Mouse (Mus musculus) stomach, postnatal 0 days (tissue): ENCODE results near the gene Gm11034. TPM values are rescaled to one million over a fixed set of nuclear protein-coding genes. Genes with fewer than 3 reads are reported as not detected.

Source experiments
- ATAC-seq: fragments of 200-750 bp; cut with Nextera tagmentation; 2 replicates; pipeline ENCODE4 v1.8.0; 2017; ENCODE audit not compliant: low FRiP score, low TSS enrichment
- DNase-seq: peaks from one replicate; pipeline ENCODE4 v3.0.0-alpha.2; 2016; ENCODE audit warnings: low spot score
- H3K27ac ChIP-seq: fragments of 300-500 bp; sonication (generic); replicated peaks from 2 replicates; pipeline ENCODE4 v1.5.1; 2014; ENCODE audit warnings: mild to moderate bottlenecking, control low read depth
- H3K27me3 ChIP-seq: fragments of 300-500 bp; sonication (generic); 2 replicates; pipeline ENCODE4 v1.6.1; 2014; ENCODE audit warnings: low read length; ENCODE audit not compliant: control insufficient read depth, insufficient read depth
- H3K36me3 ChIP-seq: fragments of 300-500 bp; sonication (generic); 2 replicates; pipeline ENCODE4 v1.6.1; 2014; ENCODE audit warnings: low read length, mixed read lengths; ENCODE audit not compliant: control insufficient read depth, insufficient read depth
- H3K4me1 ChIP-seq: fragments of 300-500 bp; sonication (generic); replicated peaks from 2 replicates; pipeline ENCODE4 v1.6.1; 2014; ENCODE audit warnings: antibody characterized with exemption; ENCODE audit not compliant: control insufficient read depth, insufficient read depth
- H3K4me2 ChIP-seq: fragments of 300-500 bp; sonication (generic); replicated peaks from 2 replicates; pipeline ENCODE4 v1.6.1; 2014; ENCODE audit warnings: low read depth, mild to moderate bottlenecking, control low read depth, moderate library complexity
- H3K4me3 ChIP-seq: fragments of 300-500 bp; sonication (generic); 2 replicates; pipeline ENCODE4 v1.5.1; 2014; ENCODE audit warnings: low read depth, low read length, control low read depth
- H3K9ac ChIP-seq: fragments of 300-500 bp; sonication (generic); 2 replicates; pipeline ENCODE4 v1.6.1; 2014; ENCODE audit warnings: mild to moderate bottlenecking, low read length, control low read depth, mixed read lengths
- H3K9me3 ChIP-seq: fragments of 300-500 bp; sonication (generic); 2 replicates; pipeline ENCODE4 v1.6.1; 2016; ENCODE audit warnings: low read length; ENCODE audit not compliant: control insufficient read depth
- CTCF ChIP-seq: IDR thresholded peaks from 2 replicates; pipeline ENCODE4 v1.5.1; 2016; ENCODE audit warnings: antibody characterized with exemption, low read depth, mild to moderate bottlenecking, moderate library complexity
- EP300 ChIP-seq: optimal IDR thresholded peaks from 2 replicates; pipeline ENCODE3; 2016; ENCODE audit warnings: antibody characterized with exemption
- WGBS: fragments of 180-500 bp; shearing (Covaris S2); extraction: QIAGEN DNeasy Blood & Tissue Kit; methylation state at CpG from one replicate; pipeline ENCODE4 v1.1.7; 2014; 5-methylcytosine and 5-hydroxymethylcytosine counted together
- polyA plus RNA-seq: library from polyadenylated mRNA; unstranded; fragments of >200 nt; fragmentation: Nextera tagmentation; extraction: Ambion mirVana; gene quantifications from 2 replicates; pipeline ENCODE4 v1.2.1, GENCODE M21; 2015

Gene Gm11034
- polyA plus RNA-seq, 1 experiment from 2014 or later: not detected

DNA sequence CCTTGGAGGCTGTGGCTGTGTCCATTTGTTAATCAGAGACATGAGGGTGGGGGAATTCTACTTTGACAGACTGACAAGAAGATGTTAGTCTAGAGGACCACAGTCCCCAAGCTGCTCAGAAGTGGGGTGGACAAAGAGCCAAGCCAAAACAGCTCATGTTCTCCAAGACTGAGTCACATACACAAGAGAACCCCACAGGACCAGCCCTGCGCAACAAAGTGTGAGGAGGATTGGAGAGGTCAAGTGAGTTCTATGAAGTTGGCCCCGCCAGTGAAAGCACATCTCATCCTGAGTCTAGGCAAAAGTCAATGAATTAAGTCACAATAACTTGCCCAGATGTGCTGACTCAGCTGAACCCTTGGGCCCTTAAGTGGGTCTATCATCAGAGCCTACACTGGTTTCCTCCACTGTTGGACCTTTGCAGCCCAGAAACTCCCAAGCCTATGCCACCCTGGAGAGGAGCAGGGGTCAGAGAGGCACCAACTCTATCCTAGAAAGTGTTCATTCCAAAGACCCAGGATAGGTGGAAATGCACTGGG is 25.6 kb downstream of the Gm11034 start:
- Histone ChIP-seq H3K27me3 (no peaks in the 10 kb centered on the region), H3K4me3 (no peak overlapping the region), H3K9ac (no peak overlapping the region), H3K9me3 (no peaks in the 10 kb centered on the region), H3K36me3 (no peaks in the 10 kb centered on the region), H3K4me2 (no peak overlapping the region), H3K4me1 (no peaks in the 10 kb centered on the region), H3K27ac (no peak overlapping the region)
- ATAC-seq (no peak), DNase-seq (no peak)
- TF ChIP-seq CTCF: no peak
- no peak for TF ChIP-seq EP300
- WGBS: 94% methylated on average over 2 of the region's 2 CpGs

DNA sequence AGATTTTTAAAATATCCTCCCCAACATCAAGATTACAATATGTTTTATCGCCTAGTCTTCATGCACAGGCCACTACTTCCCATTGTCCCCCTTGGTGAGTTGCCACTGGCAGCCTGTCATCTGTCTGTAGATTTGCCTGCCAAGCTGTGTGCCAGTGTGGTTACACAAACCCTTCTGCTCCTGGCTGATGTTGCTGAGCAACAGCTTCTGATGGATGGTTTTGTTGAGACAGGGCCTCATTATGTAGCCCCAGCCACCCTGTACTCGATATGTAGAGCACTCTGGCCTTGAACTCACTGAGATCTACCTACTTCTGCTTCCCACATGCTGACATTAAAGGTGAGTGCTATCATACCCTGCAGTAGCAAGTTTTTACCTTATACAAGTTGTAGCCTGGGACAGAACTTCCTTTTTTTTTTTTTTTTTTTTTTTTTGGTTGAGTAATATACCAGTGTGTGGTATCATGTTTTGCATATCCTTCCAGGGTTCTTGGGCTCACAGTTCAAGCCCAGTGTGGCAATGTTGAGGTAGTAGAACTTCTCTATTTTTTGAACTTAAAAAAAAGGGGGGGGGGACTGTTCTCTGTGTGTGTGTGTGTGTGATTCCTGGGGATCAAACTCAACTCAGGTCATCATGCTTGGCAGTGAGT is 29.8 kb downstream of the Gm11034 start:
- TF ChIP-seq EP300 (no peak), CTCF (no peak)
- Histone ChIP-seq H3K9me3 (no peaks in the 10 kb centered on the region), H3K4me3 (no peak overlapping the region), H3K9ac (no peak overlapping the region), H3K4me2 (no peak overlapping the region), H3K4me1 (no peaks in the 10 kb centered on the region), H3K27me3 (no peaks in the 10 kb centered on the region), H3K36me3 (peaks cover 10% of the 10 kb centered on the region), H3K27ac (no peak overlapping the region)
- DNase-seq (no peak), ATAC-seq (no peak)
- 72% methylated on average over 2 of the region's 2 CpGs for WGBS

DNA sequence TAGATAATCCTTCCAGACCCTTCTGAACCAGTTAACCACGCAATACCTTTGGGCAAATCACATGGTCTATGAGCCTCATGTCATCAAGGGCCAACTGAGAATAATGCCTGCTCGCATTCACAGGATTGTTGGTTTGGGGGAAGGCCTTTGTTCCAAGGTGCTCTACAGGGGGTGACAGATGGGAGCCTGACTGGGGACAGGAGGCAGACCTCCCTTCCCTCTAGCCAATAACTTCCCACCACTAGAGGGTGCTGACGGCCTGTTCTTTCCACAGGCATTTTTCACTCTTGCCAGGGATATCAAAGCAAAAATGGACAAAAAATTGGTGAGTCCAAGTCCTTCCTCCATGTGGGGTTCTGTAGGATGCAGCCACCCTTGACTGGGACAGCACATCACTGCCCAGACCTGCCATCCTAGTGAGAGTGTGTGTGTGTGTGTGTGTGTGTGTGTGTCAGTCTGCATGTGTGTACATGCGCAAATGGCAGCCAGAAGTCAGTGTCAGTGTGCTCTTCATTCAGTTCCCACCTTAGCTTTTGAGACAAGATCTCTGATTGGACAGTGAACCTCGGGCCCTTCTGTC is 36.0 kb downstream of the Gm11034 start:
- H3K36me3 ChIP-seq: peaks cover 45% of the 10 kb centered on the region
- H3K4me2 ChIP-seq: no peak overlapping the region
- ATAC-seq: peak; percentile 9; the same call in 1 of the 2 replicates
- 65% methylated on average over 5 of the region's 5 CpGs for WGBS
- no peak overlapping the region for H3K9ac ChIP-seq
- H3K9me3 ChIP-seq: no peaks in the 10 kb centered on the region
- DNase-seq: peak; percentile 76
- no peak overlapping the region for H3K4me3 ChIP-seq
- H3K27me3 ChIP-seq: no peaks in the 10 kb centered on the region
- no peak overlapping the region for H3K27ac ChIP-seq
- no peaks in the 10 kb centered on the region for H3K4me1 ChIP-seq
- TF ChIP-seq EP300: no peak
- TF ChIP-seq CTCF: peak; percentile 94

DNA sequence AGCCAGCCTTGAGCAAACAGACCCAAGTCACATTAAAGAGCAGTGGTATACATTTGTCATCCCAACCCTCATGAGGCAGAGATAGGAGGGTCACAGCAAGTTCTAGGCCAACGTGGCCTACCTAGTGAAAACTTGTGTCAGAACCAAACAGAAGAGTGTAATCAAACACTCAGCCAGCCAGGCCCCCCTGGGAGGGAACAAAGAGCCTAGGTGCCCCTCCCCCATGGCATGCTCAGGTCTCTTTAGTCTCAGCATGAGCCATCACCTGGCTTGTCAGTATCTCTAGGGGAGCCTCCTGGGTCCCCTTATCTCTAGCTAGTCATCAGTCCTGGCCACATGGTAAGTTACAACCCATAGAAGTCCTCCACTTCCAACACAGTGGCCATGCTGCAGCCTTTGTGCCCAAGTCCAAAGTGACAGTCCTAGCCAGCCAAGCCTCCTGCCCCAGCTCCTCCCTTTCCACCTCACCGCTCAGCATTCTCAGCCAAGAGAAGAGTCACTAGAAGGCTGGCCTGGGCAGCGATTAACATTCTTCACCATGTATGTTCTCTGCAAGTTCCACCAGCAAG is 43.7 kb downstream of the Gm11034 start:
- peaks cover 47% of the 10 kb centered on the region for H3K36me3 ChIP-seq
- ATAC-seq: peak; percentile 66

DNA sequence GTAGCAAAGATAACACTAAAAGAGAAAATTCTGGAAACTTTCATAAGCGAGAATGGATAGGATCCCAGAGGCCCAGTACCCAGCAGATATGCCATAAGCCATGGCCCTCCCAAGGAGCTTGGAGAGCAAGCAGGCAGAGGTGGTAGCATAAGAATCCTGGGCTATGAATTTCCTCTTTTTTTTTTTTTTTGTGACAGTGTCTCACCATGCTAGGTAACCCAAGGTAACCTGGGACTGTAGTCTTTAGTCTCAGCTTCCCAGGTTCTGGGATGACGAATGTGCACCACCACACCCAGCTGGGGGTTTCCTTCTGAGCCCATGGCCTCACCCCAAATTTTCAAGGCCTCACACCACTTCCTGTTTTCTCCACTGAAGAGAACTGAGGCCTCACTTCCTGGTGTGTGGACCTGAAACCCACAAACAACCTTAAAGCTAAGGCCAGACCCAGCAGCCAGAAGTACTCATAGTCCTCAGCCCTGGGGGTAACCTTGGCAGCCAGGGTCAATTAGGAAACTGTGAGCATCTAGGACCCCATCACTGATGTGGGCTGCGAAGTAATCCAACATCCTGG is 44.3 kb downstream of the Gm11034 start:
- ATAC-seq (no peak), DNase-seq (no peak)
- H3K4me2 ChIP-seq: no peak overlapping the region
- H3K4me1 ChIP-seq: no peaks in the 10 kb centered on the region
- no peak overlapping the region for H3K9ac ChIP-seq
- no peaks in the 10 kb centered on the region for H3K9me3 ChIP-seq
- TF ChIP-seq EP300: no peak
- TF ChIP-seq CTCF: no peak
- no peaks in the 10 kb centered on the region for H3K27me3 ChIP-seq
- H3K36me3 ChIP-seq: peaks cover 41% of the 10 kb centered on the region
- H3K27ac ChIP-seq: no peak overlapping the region
- H3K4me3 ChIP-seq: no peak overlapping the region
- WGBS: 75% methylated on average over 3 of the region's 3 CpGs

More for the DNA sequence above, 43.7 kb downstream of the Gm11034 start:
- no peak for DNase-seq
- Histone ChIP-seq H3K9ac (no peak overlapping the region), H3K27me3 (no peaks in the 10 kb centered on the region), H3K4me1 (no peaks in the 10 kb centered on the region), H3K4me2 (no peak overlapping the region), H3K27ac (no peak overlapping the region), H3K9me3 (no peaks in the 10 kb centered on the region), H3K4me3 (no peak overlapping the region)
- WGBS: 79% methylated on average over 3 of the region's 3 CpGs
- TF ChIP-seq EP300 (no peak), CTCF (no peak)

Other genes starting within 250 kb of the Gm11034 start
- gene Cyp4f18, start 204.0 kb downstream of the Gm11034 start, polyA plus RNA-seq: 1.3 and 1.4 TPM in 2 replicates
- not detected in 2 replicates for gene Olfr372, start 172.4 kb downstream of the Gm11034 start, polyA plus RNA-seq
- 0.05 TPM in 1 of 2 replicates, not detected in the other for gene Olfr373, start 130.5 kb downstream of the Gm11034 start, polyA plus RNA-seq
- gene Olfr374, start 106.6 kb downstream of the Gm11034 start, polyA plus RNA-seq: 0.06 TPM in 1 of 2 replicates, not detected in the other
- gene Tpm4, start 78.7 kb downstream of the Gm11034 start, polyA plus RNA-seq: 330 and 364 TPM in 2 replicates
- 84.0 and 88.6 TPM in 2 replicates for gene Rab8a, start 52.4 kb downstream of the Gm11034 start, polyA plus RNA-seq
- gene Hsh2d, start 24.0 kb downstream of the Gm11034 start, polyA plus RNA-seq: 3.9 TPM in 2 replicates
- gene Cib3, start 799 bp downstream of the Gm11034 start, polyA plus RNA-seq: 0.45 and 0.79 TPM in 2 replicates
- 53.8 and 57.4 TPM in 2 replicates for gene Fam32a, start 6.1 kb upstream of the Gm11034 start, polyA plus RNA-seq
- gene Ap1m1, start 26.4 kb upstream of the Gm11034 start, polyA plus RNA-seq: 38.2 and 42.0 TPM in 2 replicates
- gene Gm10282, start 91.6 kb upstream of the Gm11034 start, polyA plus RNA-seq: 9.6 and 9.9 TPM in 2 replicates
- gene Klf2, start 105.4 kb upstream of the Gm11034 start, polyA plus RNA-seq: 9.5 and 11.1 TPM in 2 replicates
- gene Eps15l1, start 207.8 kb upstream of the Gm11034 start, polyA plus RNA-seq: 20.7 and 23.5 TPM in 2 replicates
- gene Calr3, start 230.2 kb upstream of the Gm11034 start, polyA plus RNA-seq: 5.4 TPM in 2 replicates
- 4.2 and 5.4 TPM in 2 replicates for gene 1700030K09Rik, start 230.2 kb upstream of the Gm11034 start, polyA plus RNA-seq